Mouse (Mus musculus) kidney, embryonic 15.5 days (tissue): ENCODE results near the gene Noa1. TPM values are rescaled to one million over a fixed set of nuclear protein-coding genes. Genes with fewer than 3 reads are reported as not detected.

ENCODE experiments used
- ATAC-seq: fragments of 200-750 bp; cut with Nextera tagmentation; replicated peaks from 2 replicates; pipeline ENCODE4 v1.8.0; 2017; ENCODE audit warnings: moderate TSS enrichment; ENCODE audit not compliant: low FRiP score
- H3K27ac ChIP-seq: fragments of 300-500 bp; sonication (generic); 2 replicates; pipeline ENCODE4 v1.5.1; 2015; ENCODE audit warnings: mild to moderate bottlenecking, inconsistent platforms
- H3K27me3 ChIP-seq: fragments of 300-500 bp; sonication (generic); 2 replicates; pipeline ENCODE4 v1.6.1; 2015; ENCODE audit warnings: inconsistent platforms
- H3K36me3 ChIP-seq: fragments of 300-500 bp; sonication (generic); 2 replicates; pipeline ENCODE4 v1.6.1; 2015; ENCODE audit warnings: inconsistent platforms
- H3K4me1 ChIP-seq: fragments of 300-500 bp; sonication (generic); 2 replicates; pipeline ENCODE4 v1.6.1; 2015; ENCODE audit warnings: inconsistent platforms
- H3K4me2 ChIP-seq: fragments of 300-500 bp; sonication (generic); 2 replicates; pipeline ENCODE4 v1.6.1; 2015; ENCODE audit warnings: moderate library complexity, mild to moderate bottlenecking, inconsistent platforms
- H3K4me3 ChIP-seq: fragments of 300-500 bp; sonication (generic); replicated peaks from 2 replicates; pipeline ENCODE4 v1.5.1; 2015; ENCODE audit warnings: mild to moderate bottlenecking, inconsistent platforms
- H3K9ac ChIP-seq: fragments of 300-500 bp; sonication (generic); 2 replicates; pipeline ENCODE4 v1.6.1; 2015; ENCODE audit warnings: mild to moderate bottlenecking, inconsistent platforms
- H3K9me3 ChIP-seq: fragments of 300-500 bp; sonication (generic); replicated peaks from 2 replicates; pipeline ENCODE4 v1.6.1; 2016; ENCODE audit warnings: inconsistent platforms
- WGBS: fragments of 180-500 bp; shearing (Covaris S2); methylation state at CpG from one replicate; pipeline ENCODE4 v1.1.7; 2015; ENCODE audit warnings: mixed read lengths; 5-methylcytosine and 5-hydroxymethylcytosine counted together
- polyA plus RNA-seq: library from polyadenylated mRNA; unstranded; fragments of >200 nt; fragmentation: Nextera tagmentation; extraction: Ambion mirVana; gene quantifications from 2 replicates; pipeline ENCODE4 v1.2.1, GENCODE M21; 2015

The Noa1 gene
- polyA plus RNA-seq, 1 experiment from 2014 or later: 35.7 TPM

- H3K9ac ChIP-seq: no peak overlapping the region
- H3K4me2 ChIP-seq: no peak overlapping the region
- H3K4me1 ChIP-seq: peaks cover 11% of the 10 kb centered on the region
- WGBS: 87% methylated on average over 6 of the region's 6 CpGs
- no peaks in the 10 kb centered on the region for H3K27me3 ChIP-seq
- no peaks in the 10 kb centered on the region for H3K9me3 ChIP-seq
- H3K27ac ChIP-seq: no peak overlapping the region
- H3K36me3 ChIP-seq: peaks cover 67% of the 10 kb centered on the region
- no peak for ATAC-seq
- no peak overlapping the region for H3K4me3 ChIP-seq
These were observed 5.1 kb upstream of the Noa1 start for GRCm38 (mm10) chr5:77314986-77315385.

GRCm38 (mm10) chr5:77314206-77314605 is 4.3 kb upstream of the Noa1 start:
- 94% methylated on average over 4 of the region's 4 CpGs for whole genome bisulfite sequencing
- no peaks in the 10 kb centered on the region for H3K27me3 ChIP-seq
- peaks cover 61% of the 10 kb centered on the region for H3K36me3 ChIP-seq
- ATAC-seq: no peak
- H3K9ac ChIP-seq: no peak overlapping the region
- no peaks in the 10 kb centered on the region for H3K9me3 ChIP-seq
- H3K4me3 ChIP-seq: no peak overlapping the region
- H3K4me2 ChIP-seq: no peak overlapping the region
- peaks cover 12% of the 10 kb centered on the region for H3K4me1 ChIP-seq
- no peak overlapping the region for H3K27ac ChIP-seq

GRCm38 (mm10) chr5:77309051-77309906 is 605 bp downstream of the Noa1 start:
- H3K9me3 ChIP-seq: no peaks in the 10 kb centered on the region
- H3K36me3 ChIP-seq: peaks cover 47% of the 10 kb centered on the region
- WGBS: under 1% methylated on average over 76 of the region's 76 CpGs
- peaks cover 27% of the 10 kb centered on the region for H3K4me1 ChIP-seq
- H3K9ac ChIP-seq: peak overlapping the region; percentile 91
- peak overlapping the region; percentile 96; the same call in 1 of the 2 replicates for H3K27ac ChIP-seq
- H3K4me3 ChIP-seq: peak overlapping the region; percentile 92
- ATAC-seq: peak; percentile 40
- H3K27me3 ChIP-seq: no peaks in the 10 kb centered on the region
- H3K4me2 ChIP-seq: peak overlapping the region; percentile 97

DNA sequence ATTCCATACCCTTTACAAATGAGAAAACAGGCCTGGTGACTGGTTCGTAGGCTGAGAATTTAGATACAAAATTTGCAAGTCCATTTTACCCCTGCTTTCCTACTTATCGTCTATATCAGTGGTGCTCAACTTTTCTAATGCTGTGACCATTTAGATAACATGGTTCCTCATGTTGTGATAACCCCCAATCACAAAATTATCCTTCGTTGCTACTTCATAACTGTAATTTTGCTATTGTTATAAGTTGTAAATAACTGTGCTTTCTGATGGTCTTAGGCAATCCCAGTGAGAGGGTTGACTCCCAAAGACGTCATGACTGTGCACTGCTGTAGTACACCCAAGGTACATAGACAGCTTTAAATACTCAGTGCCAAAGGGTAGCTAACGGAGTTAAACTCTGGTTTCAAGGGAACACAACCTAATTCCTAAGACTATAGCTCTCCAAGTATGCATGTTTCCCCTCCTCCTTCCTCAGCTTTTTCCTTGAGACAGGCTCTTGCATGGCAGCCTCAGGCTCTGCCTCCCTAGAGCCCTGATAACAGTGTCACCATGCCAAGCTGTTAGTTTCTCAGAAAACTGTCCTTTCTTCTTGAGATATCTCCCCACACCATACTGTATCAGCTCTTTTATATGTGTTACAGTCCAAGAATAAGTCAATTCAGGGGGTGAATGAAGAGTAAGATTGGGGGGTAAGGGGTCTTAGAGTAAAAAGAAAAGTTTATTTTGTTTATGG is 1.9 kb downstream of the Noa1 start:
- H3K9ac ChIP-seq: 0 out of 2 replicates have a peak overlapping the region, but pooled peaks have one; percentile 11
- peaks cover 43% of the 10 kb centered on the region for H3K36me3 ChIP-seq
- no peak for ATAC-seq
- no peak overlapping the region for H3K27ac ChIP-seq
- peak overlapping the region; percentile 92 for H3K4me3 ChIP-seq
- H3K4me2 ChIP-seq: peak overlapping the region; percentile 97
- 78% methylated on average over 5 of the region's 5 CpGs for WGBS
- peaks cover 27% of the 10 kb centered on the region for H3K4me1 ChIP-seq
- H3K27me3 ChIP-seq: no peaks in the 10 kb centered on the region
- no peaks in the 10 kb centered on the region for H3K9me3 ChIP-seq

- no peak overlapping the region for H3K27ac ChIP-seq
- H3K36me3 ChIP-seq: peaks cover 83% of the 10 kb centered on the region
- WGBS: 88% methylated on average over 6 of the region's 6 CpGs
These were observed 8.5 kb downstream of the Noa1 start for GRCm38 (mm10) chr5:77301296-77301903.

GRCm38 (mm10) chr5:77299486-77299885 is 10.4 kb downstream of the Noa1 start:
- H3K4me1 ChIP-seq: no peaks in the 10 kb centered on the region
- no peak overlapping the region for H3K9ac ChIP-seq
- no peak for ATAC-seq
- no peaks in the 10 kb centered on the region for H3K27me3 ChIP-seq
- no peaks in the 10 kb centered on the region for H3K9me3 ChIP-seq
- no peak overlapping the region for H3K4me3 ChIP-seq
- WGBS: 88% methylated on average over 2 of the region's 2 CpGs
- peaks cover 81% of the 10 kb centered on the region for H3K36me3 ChIP-seq
- H3K27ac ChIP-seq: no peak overlapping the region
- no peak overlapping the region for H3K4me2 ChIP-seq

More at GRCm38 (mm10) chr5:77301296-77301903, 8.5 kb downstream of the Noa1 start:
- Histone ChIP-seq H3K4me3 (no peak overlapping the region), H3K9me3 (no peaks in the 10 kb centered on the region), H3K27me3 (no peaks in the 10 kb centered on the region), H3K4me2 (no peak overlapping the region), H3K9ac (no peak overlapping the region), H3K4me1 (no peaks in the 10 kb centered on the region)
- ATAC-seq: no peak

- WGBS: 89% methylated on average over 7 of the region's 7 CpGs
- no peak for ATAC-seq
These were observed 16.9 kb downstream of the Noa1 start for GRCm38 (mm10) chr5:77292803-77293522.

DNA sequence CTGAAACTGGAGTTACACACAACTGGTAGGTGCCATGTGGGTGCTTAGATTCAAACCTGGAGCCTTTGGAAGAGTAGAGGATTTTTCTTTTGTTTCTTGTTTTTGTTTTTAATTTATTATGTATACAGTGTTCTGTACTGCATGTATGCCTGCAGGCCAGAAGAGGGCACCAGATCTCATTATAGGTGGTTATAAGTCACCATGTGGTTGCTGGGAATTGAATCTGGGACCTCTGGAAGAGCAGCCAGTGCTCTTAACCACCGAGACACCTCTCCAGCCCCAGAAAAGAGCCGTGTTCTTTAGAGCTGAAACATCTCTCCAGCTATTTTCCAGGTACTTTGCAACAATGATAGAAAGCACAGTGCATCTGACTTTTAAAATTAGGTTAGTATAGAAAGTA is 19.3 kb downstream of the Noa1 start:
- 97% methylated on average over 2 of the region's 2 CpGs for WGBS
- no peak overlapping the region for H3K4me2 ChIP-seq
- H3K9ac ChIP-seq: no peak overlapping the region
- H3K27ac ChIP-seq: no peak overlapping the region
- H3K4me1 ChIP-seq: no peaks in the 10 kb centered on the region
- H3K27me3 ChIP-seq: no peaks in the 10 kb centered on the region
- no peak overlapping the region for H3K4me3 ChIP-seq
- H3K9me3 ChIP-seq: no peaks in the 10 kb centered on the region
- H3K36me3 ChIP-seq: peaks cover 95% of the 10 kb centered on the region
- no peak for ATAC-seq

More at GRCm38 (mm10) chr5:77292803-77293522, 16.9 kb downstream of the Noa1 start:
- Histone ChIP-seq H3K9me3 (no peaks in the 10 kb centered on the region), H3K9ac (no peak overlapping the region), H3K27ac (no peak overlapping the region), H3K4me1 (no peaks in the 10 kb centered on the region), H3K4me3 (no peak overlapping the region), H3K4me2 (no peak overlapping the region), H3K27me3 (no peaks in the 10 kb centered on the region), H3K36me3 (peaks cover 94% of the 10 kb centered on the region)

DNA sequence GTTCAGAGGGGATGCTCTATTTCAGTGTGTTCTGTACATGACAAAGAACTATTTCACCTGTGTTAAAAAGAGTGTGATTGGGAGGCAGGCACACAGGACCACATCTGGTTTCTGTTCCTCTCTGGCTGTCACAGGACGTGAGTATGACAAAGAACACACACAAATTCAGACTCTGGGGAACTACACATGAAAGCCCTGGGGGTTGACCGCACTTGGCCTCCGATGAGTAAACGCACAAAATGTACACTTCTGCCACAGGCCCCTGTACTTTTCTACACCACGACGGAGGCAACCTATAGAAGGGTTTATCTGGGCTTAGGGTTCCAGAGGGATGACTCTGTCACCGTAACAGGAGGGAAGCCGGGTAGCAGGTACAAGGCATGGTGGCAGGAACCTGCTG is 20.2 kb downstream of the Noa1 start:
- no peak overlapping the region for H3K4me3 ChIP-seq
- H3K27ac ChIP-seq: no peak overlapping the region
- H3K9me3 ChIP-seq: no peaks in the 10 kb centered on the region
- ATAC-seq: no peak
- no peak overlapping the region for H3K4me2 ChIP-seq
- WGBS: 88% methylated on average over 8 of the region's 8 CpGs
- peaks cover 94% of the 10 kb centered on the region for H3K36me3 ChIP-seq
- no peak overlapping the region for H3K9ac ChIP-seq
- no peaks in the 10 kb centered on the region for H3K4me1 ChIP-seq
- no peaks in the 10 kb centered on the region for H3K27me3 ChIP-seq

DNA sequence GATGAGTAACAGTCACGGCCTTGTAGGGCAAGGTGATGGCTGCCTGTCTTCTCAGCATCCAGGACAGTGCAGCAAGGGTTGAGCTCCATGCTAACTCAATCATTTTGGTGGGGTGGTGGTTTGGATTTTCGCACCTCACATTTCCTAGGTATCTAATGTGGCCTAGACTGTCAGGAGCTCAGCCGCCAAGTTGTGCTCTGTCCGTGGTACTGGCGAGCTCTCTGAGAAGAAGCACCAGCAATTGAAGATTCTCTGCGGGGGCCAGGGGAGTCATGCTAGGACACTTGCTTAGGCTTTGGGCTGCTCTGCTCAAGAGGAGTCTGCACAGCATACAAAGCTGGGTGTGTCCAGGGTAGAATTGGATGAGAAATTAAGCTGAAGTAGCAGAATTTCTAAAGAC is 22.0 kb downstream of the Noa1 start:
- WGBS: 82% methylated on average over 6 of the region's 6 CpGs
- H3K4me1 ChIP-seq: no peaks in the 10 kb centered on the region
- H3K9me3 ChIP-seq: no peaks in the 10 kb centered on the region
- no peak overlapping the region for H3K4me2 ChIP-seq
- no peak overlapping the region for H3K4me3 ChIP-seq
- no peaks in the 10 kb centered on the region for H3K27me3 ChIP-seq
- no peak overlapping the region for H3K9ac ChIP-seq
- no peak overlapping the region for H3K27ac ChIP-seq
- H3K36me3 ChIP-seq: peaks cover 93% of the 10 kb centered on the region
- no peak for ATAC-seq

DNA sequence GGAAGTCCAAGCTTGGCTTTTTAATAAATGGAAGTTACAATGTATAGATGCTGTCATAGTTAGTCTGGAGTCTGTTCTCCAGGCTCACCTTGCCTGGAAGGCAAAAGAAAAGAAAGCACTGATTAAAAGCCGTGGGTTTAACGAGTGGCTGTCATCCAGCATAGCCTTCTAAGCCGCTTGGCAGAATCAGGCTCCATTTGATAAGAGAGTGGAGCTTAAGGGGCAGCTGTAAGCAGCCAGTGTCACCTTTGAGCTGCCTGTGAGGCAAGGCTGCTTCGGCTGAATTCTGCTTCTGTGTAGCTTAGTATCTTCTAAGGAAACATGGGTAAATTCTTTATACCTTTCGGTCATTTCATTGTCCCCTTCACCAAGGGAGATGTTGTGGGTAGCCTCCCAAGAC is 23.0 kb downstream of the Noa1 start:
- no peak overlapping the region for H3K4me3 ChIP-seq
- ATAC-seq: no peak
- no peaks in the 10 kb centered on the region for H3K27me3 ChIP-seq
- no peak overlapping the region for H3K27ac ChIP-seq
- no peaks in the 10 kb centered on the region for H3K9me3 ChIP-seq
- H3K36me3 ChIP-seq: peaks cover 93% of the 10 kb centered on the region
- no peak overlapping the region for H3K4me2 ChIP-seq
- H3K9ac ChIP-seq: no peak overlapping the region
- no peaks in the 10 kb centered on the region for H3K4me1 ChIP-seq
- whole genome bisulfite sequencing: 84% methylated on average over 5 of the region's 5 CpGs
